In genomic region chr9:98955716-98956224, GRCm38 (mm10) we compare ENCODE assay signal across 8 mouse cellular contexts. TPM values are rescaled to one million over a fixed set of nuclear protein-coding genes. Genes with fewer than 3 reads are reported as not detected.
A peak's percentile ranks its signal among the peaks of the same experiment; 100 is the strongest.
DNase-seq lines count a peak whose midpoint lies in the region; ATAC-seq and TF ChIP-seq lines count a peak whose summit lies in the region.

No protein-coding gene starts in this region.

- H3K9me3 ChIP-seq in lung, postnatal 0 days (ENCODE audit: low read length): no peaks in the 10 kb centered on the region
- no peaks in the 10 kb centered on the region for H3K9me3 ChIP-seq in embryonic facial prominence, embryonic 15.5 days (replicated peaks)
- no peaks in the 10 kb centered on the region for H3K9me3 ChIP-seq in intestine, embryonic 16.5 days (ENCODE audit: control insufficient read depth, low read length)

- H3K9ac ChIP-seq in lung, postnatal 0 days (replicated peaks; ENCODE audit: low read depth): no peak overlapping the region
- peak overlapping the region; percentile 26; the same call in 1 of the 2 replicates for H3K9ac ChIP-seq in embryonic facial prominence, embryonic 15.5 days
- H3K9ac ChIP-seq in intestine, embryonic 16.5 days (ENCODE audit: low read depth, low read length): no peak overlapping the region

- WGBS in lung, postnatal 0 days: 1% methylated on average over 51 of the region's 60 CpGs
- WGBS in embryonic facial prominence, embryonic 15.5 days: under 1% methylated on average over 60 of the region's 60 CpGs
- WGBS in intestine, embryonic 16.5 days: 1% methylated on average over 60 of the region's 60 CpGs
- WGBS in thymus, adult 2 months: 4% methylated on average over 60 of the region's 60 CpGs

- no peak for TF ChIP-seq POLR2A in thymus, adult 2 months (IDR thresholded peaks at IDR 0.05; ENCODE audit: control insufficient read depth, extremely low read depth, insufficient read depth, low read length, poor library complexity)

- H3K4me2 ChIP-seq in lung, postnatal 0 days (replicated peaks; ENCODE audit: low read depth, low read length): peak overlapping the region; percentile 67
- peak overlapping the region; percentile 88 for H3K4me2 ChIP-seq in embryonic facial prominence, embryonic 15.5 days (replicated peaks)
- H3K4me2 ChIP-seq in intestine, embryonic 16.5 days (ENCODE audit: low read depth, low read length): peak overlapping the region; percentile 48

- peak overlapping the region; percentile 39 for H3K4me3 ChIP-seq in lung, postnatal 0 days (ENCODE audit: low read depth, low read length)
- peak overlapping the region; percentile 50 for H3K4me3 ChIP-seq in embryonic facial prominence, embryonic 15.5 days (replicated peaks)
- peak overlapping the region; percentile 46 for H3K4me3 ChIP-seq in intestine, embryonic 16.5 days (ENCODE audit: low read length)
- H3K4me3 ChIP-seq in thymus, adult 2 months (ENCODE audit: control insufficient read depth, insufficient read depth, low read length): no peak overlapping the region

- TF ChIP-seq CTCF in lung, postnatal 0 days (IDR thresholded peaks at IDR 0.05): peak; percentile 38
- no peak for TF ChIP-seq CTCF in thymus, adult 2 months (IDR thresholded peaks at IDR 0.05; ENCODE audit: borderline replicate concordance, control insufficient read depth, extremely low read depth, insufficient read depth, low read length, poor library complexity)

- ATAC-seq in lung, postnatal 0 days: no peak
- ATAC-seq in embryonic facial prominence, embryonic 15.5 days (ENCODE audit: insufficient number of reproducible peaks, low FRiP score, low TSS enrichment, low read depth): no peak
- ATAC-seq in intestine, embryonic 16.5 days: peak; percentile 17
- ATAC-seq in megakaryocyte, adult 5-6 weeks (ENCODE audit: poor library complexity, severe bottlenecking): peak; percentile 13; the same call in 1 of the 2 replicates

- peaks cover 17% of the 10 kb centered on the region for H3K4me1 ChIP-seq in lung, postnatal 0 days (ENCODE audit: insufficient read depth, low read depth, low read length)
- H3K4me1 ChIP-seq in embryonic facial prominence, embryonic 15.5 days: peaks cover 34% of the 10 kb centered on the region
- peaks cover 32% of the 10 kb centered on the region for H3K4me1 ChIP-seq in intestine, embryonic 16.5 days (ENCODE audit: control insufficient read depth, insufficient read depth, low read length)
- no peaks in the 10 kb centered on the region for H3K4me1 ChIP-seq in thymus, adult 2 months (replicated peaks; ENCODE audit: control insufficient read depth, insufficient read depth, low read length)

- H3K27ac ChIP-seq in lung, postnatal 0 days (ENCODE audit: low read length): no peak overlapping the region
- H3K27ac ChIP-seq in embryonic facial prominence, embryonic 15.5 days (replicated peaks): peak overlapping the region; percentile 48
- no peak overlapping the region for H3K27ac ChIP-seq in intestine, embryonic 16.5 days (ENCODE audit: low read length)
- H3K27ac ChIP-seq in thymus, adult 2 months (ENCODE audit: control insufficient read depth, insufficient read depth, low read length): no peak overlapping the region

- no peak for TF ChIP-seq EP300 in lung, postnatal 0 days (IDR thresholded peaks at IDR 0.05)

- DNase-seq in lung, postnatal 0 days (ENCODE audit: low spot score): no peak
- no peak for DNase-seq in lung, postnatal 25 days (ENCODE audit: low spot score)
- peak; percentile 44 for DNase-seq in urinary bladder, postnatal 25 days (ENCODE audit: low spot score)
- DNase-seq in left cerebral cortex, adult 9 months (ENCODE audit: low spot score in 2 of 2): no peak
- no peak for DNase-seq in thymus, adult 2 months

- H3K27me3 ChIP-seq in lung, postnatal 0 days (replicated peaks; ENCODE audit: insufficient read depth, low read length): peaks cover 96% of the 10 kb centered on the region
- H3K27me3 ChIP-seq in embryonic facial prominence, embryonic 15.5 days: peaks cover 97% of the 10 kb centered on the region
- H3K27me3 ChIP-seq in intestine, embryonic 16.5 days (replicated peaks; ENCODE audit: control insufficient read depth, insufficient read depth, low read length): peaks cover 88% of the 10 kb centered on the region
- peaks cover 13% of the 10 kb centered on the region for H3K27me3 ChIP-seq in thymus, adult 2 months (ENCODE audit: control insufficient read depth, insufficient read depth, low read length)

- no peaks in the 10 kb centered on the region for H3K36me3 ChIP-seq in lung, postnatal 0 days (ENCODE audit: insufficient read depth, low read length)
- H3K36me3 ChIP-seq in embryonic facial prominence, embryonic 15.5 days: no peaks in the 10 kb centered on the region
- no peaks in the 10 kb centered on the region for H3K36me3 ChIP-seq in intestine, embryonic 16.5 days (ENCODE audit: control insufficient read depth, insufficient read depth, low read length)
- H3K36me3 ChIP-seq in thymus, adult 2 months (ENCODE audit: control insufficient read depth, insufficient read depth, low read length): no peaks in the 10 kb centered on the region

RNA-seq across cellular contexts. Expression of gene Foxl2, which starts 0.7 kb away (rescaled TPM):
- polyA plus RNA-seq in lung, postnatal 0 days (2015; fragmentation: Nextera tagmentation; extraction: Ambion mirVana): not detected in 2 replicates
- 1.2 and 2.0 TPM in 2 replicates for polyA plus RNA-seq in embryonic facial prominence, embryonic 15.5 days (2015; fragmentation: Nextera tagmentation; extraction: Ambion mirVana)
- not detected in 2 replicates for polyA plus RNA-seq in intestine, embryonic 16.5 days (2015; fragmentation: Nextera tagmentation; extraction: Ambion mirVana)
- not detected in 2 replicates for total RNA-seq in megakaryocyte, adult 5-6 weeks (2015)
- total RNA-seq in megakaryocyte, adult 5-6 weeks (2017): not detected in 2 replicates
- 0.05 and 0.14 TPM in 2 replicates for polyA plus RNA-seq in thymus, adult 2 months (2012; rRNA removed)

RNA-seq across cellular contexts. Expression of gene Faim, which starts 30.4 kb away (rescaled TPM):
- 35.3 and 38.4 TPM in 2 replicates for polyA plus RNA-seq in lung, postnatal 0 days (2015; fragmentation: Nextera tagmentation; extraction: Ambion mirVana)
- polyA plus RNA-seq in embryonic facial prominence, embryonic 15.5 days (2015; fragmentation: Nextera tagmentation; extraction: Ambion mirVana): 39.7 and 47.6 TPM in 2 replicates
- polyA plus RNA-seq in intestine, embryonic 16.5 days (2015; fragmentation: Nextera tagmentation; extraction: Ambion mirVana): 34.5 and 36.9 TPM in 2 replicates
- 55.0 and 74.1 TPM in 2 replicates for total RNA-seq in megakaryocyte, adult 5-6 weeks (2015)
- 145 and 158 TPM in 2 replicates for total RNA-seq in megakaryocyte, adult 5-6 weeks (2017)
- 3.9 and 5.7 TPM in 2 replicates for polyA plus RNA-seq in thymus, adult 2 months (2012; rRNA removed)

RNA-seq across cellular contexts. Expression of gene 7420426K07Rik, which starts 52.9 kb away (rescaled TPM):
- polyA plus RNA-seq in lung, postnatal 0 days (2015; fragmentation: Nextera tagmentation; extraction: Ambion mirVana): not detected in 2 replicates
- polyA plus RNA-seq in embryonic facial prominence, embryonic 15.5 days (2015; fragmentation: Nextera tagmentation; extraction: Ambion mirVana): not detected in 2 replicates
- polyA plus RNA-seq in intestine, embryonic 16.5 days (2015; fragmentation: Nextera tagmentation; extraction: Ambion mirVana): not detected in 2 replicates
- total RNA-seq in megakaryocyte, adult 5-6 weeks (2015): not detected in 2 replicates
- 0.18 TPM in 1 of 2 replicates, not detected in the other for total RNA-seq in megakaryocyte, adult 5-6 weeks (2017)
- not detected in 2 replicates for polyA plus RNA-seq in thymus, adult 2 months (2012; rRNA removed)

Comparison
In these comparisons a context has a peak if more than half of its experiments do, and no peak if none do; other contexts are left out.
1. ATAC-seq: peak in intestine, embryonic 16.5 days (single experiment) and megakaryocyte, adult 5-6 weeks (single experiment); none in lung, postnatal 0 days (single experiment) and embryonic facial prominence, embryonic 15.5 days (single experiment).
2. Peak in every context shown above with its lines, with median percentiles within 50 percentile points of each other: H3K4me2 ChIP-seq.